Mouse (Mus musculus) layer of hippocampus, adult 6 months (tissue): Measurements from ENCODE around the gene Gm28308. TPM values are rescaled to one million over a fixed set of nuclear protein-coding genes. Genes with fewer than 3 reads are reported as not detected.

Experiments
- microRNA-seq: library from miRNA; unstranded; fragments of <30 nt; microRNA quantifications from one replicate; pipeline ENCODE4 v1.2.0, GENCODE M21; 2020
- polyA plus RNA-seq: library from polyadenylated mRNA; unstranded; fragments of <200 nt; fragmentation: Nextera tagmentation; gene quantifications from 2 replicates; pipeline ENCODE4 v1.2.3, GENCODE M21; 2021

Gene Gm28308
- polyA plus RNA-seq, 1 experiment from 2014 or later: not detected

Small RNA genes lying within 50 kb of the gene (microRNA-seq; reads per million reads assigned to microRNA genes)
- gene Mir196b: not detected

Other genes starting within 250 kb of the Gm28308 start
- 13.2 and 17.0 TPM in 2 replicates for gene Skap2, start 200.8 kb downstream of the Gm28308 start, polyA plus RNA-seq
- gene Hoxa1, start 55.0 kb downstream of the Gm28308 start, polyA plus RNA-seq: not detected in 2 replicates
- not detected in 2 replicates for gene Hoxa2, start 48.5 kb downstream of the Gm28308 start, polyA plus RNA-seq
- not detected in 2 replicates for gene 5730596B20Rik, start 35.8 kb downstream of the Gm28308 start, polyA plus RNA-seq
- not detected in 2 replicates for gene Hoxa4, start 21.6 kb downstream of the Gm28308 start, polyA plus RNA-seq
- not detected in 2 replicates for gene Hoxa5, start 8.8 kb downstream of the Gm28308 start, polyA plus RNA-seq
- not detected in 2 replicates for gene Hoxa6, start 4.6 kb downstream of the Gm28308 start, polyA plus RNA-seq
- gene Hoxa3, start within 50 bp of the Gm28308 start, polyA plus RNA-seq: not detected in 2 replicates
- 0.29 TPM in 1 of 2 replicates, not detected in the other for gene Hoxa7, start 8.5 kb upstream of the Gm28308 start, polyA plus RNA-seq
- gene Hoxa9, start 17.8 kb upstream of the Gm28308 start, polyA plus RNA-seq: not detected in 2 replicates
- gene Hoxa10, start 27.5 kb upstream of the Gm28308 start, polyA plus RNA-seq: not detected in 2 replicates
- gene Hoxa11, start 32.5 kb upstream of the Gm28308 start, polyA plus RNA-seq: not detected in 2 replicates
- gene Hoxa13, start 47.5 kb upstream of the Gm28308 start, polyA plus RNA-seq: not detected in 2 replicates
- not detected in 2 replicates for gene Evx1, start 100.2 kb upstream of the Gm28308 start, polyA plus RNA-seq